Mouse (Mus musculus) spleen, adult 2 months (tissue): ENCODE measurements at regions not wholly inside any gene's neighbourhood (a gene's known extent, or its start where the extent isn't known, plus 50 kb on each side); places are given as distances from the start of the nearest gene placed in this dataset.

ENCODE experiments used
- CTCF ChIP-seq: fragments of 200-500 bp; IDR thresholded peaks from 2 replicates; pipeline ENCODE4 v1.5.1; 2011; ENCODE audit warnings: mild to moderate bottlenecking, inconsistent platforms; ENCODE audit not compliant: insufficient read depth, insufficient read length, insufficient replicate concordance; ENCODE audit errors: extremely low read depth
- POLR2A ChIP-seq: fragments of 200-500 bp; IDR thresholded peaks from 2 replicates; pipeline ENCODE4 v1.6.1; 2011; ENCODE audit warnings: low read depth, low read length, inconsistent platforms

GRCm38 (mm10) chr4:140433744-140434542 is 187.4 kb upstream of the Igsf21 start:
- TF ChIP-seq POLR2A = no peak
- no peak for TF ChIP-seq CTCF
